Mouse (Mus musculus): Measurements from ENCODE around the gene Gm10271.

DNA sequence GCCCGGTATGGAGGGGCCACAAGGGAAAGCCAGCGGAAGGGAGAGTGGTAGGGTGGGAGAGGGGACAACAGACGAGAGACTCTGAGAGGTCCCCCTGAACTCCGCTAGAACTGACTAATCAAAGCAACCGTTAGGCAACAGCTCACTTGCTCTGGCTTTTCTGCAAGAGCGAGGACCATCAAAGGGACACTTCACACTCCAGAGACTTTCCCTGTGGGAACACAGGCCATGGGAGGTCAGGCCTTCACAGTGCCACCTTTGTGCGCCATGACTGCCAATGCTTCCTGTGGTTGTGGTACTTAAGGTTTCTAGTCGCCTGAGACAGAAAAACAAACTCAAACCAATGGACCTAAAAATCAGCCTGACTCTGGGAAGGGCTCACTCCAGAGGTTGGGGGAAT lies 38.6 kb upstream of the Gm10271 start:
- TF ChIP-seq POLR2A (IDR thresholded peaks at IDR 0.05; ENCODE audit: borderline replicate concordance, extremely low read depth, low read depth, low read length) (no peak), CTCF (IDR thresholded peaks at IDR 0.05; ENCODE audit: insufficient read depth, low read length) (no peak)

Measured in lung, adult 2 months (tissue).